Mouse (Mus musculus): ENCODE measurements around the gene Irgc1. TPM values are rescaled to one million over a fixed set of nuclear protein-coding genes. Genes with fewer than 3 reads are reported as not detected.
A peak's percentile ranks its signal among the peaks of the same experiment; 100 is the strongest.

Irgc1 gene
- polyA plus RNA-seq, 1 experiment from 2014 or later = not detected

- WGBS = 50% methylated on average over 16 of the region's 16 CpGs
- H3K4me2 ChIP-seq (ENCODE audit: low read length) = peak overlapping the region; percentile 26; the same call in 1 of the 2 replicates
- peaks cover 13% of the 10 kb centered on the region for H3K4me1 ChIP-seq (replicated peaks; ENCODE audit: control insufficient read depth, insufficient read depth, low read length)
- ATAC-seq = peak; percentile 80
- H3K9ac ChIP-seq (replicated peaks; ENCODE audit: low read depth, low read length) = no peak overlapping the region
- no peaks in the 10 kb centered on the region for H3K36me3 ChIP-seq (ENCODE audit: control insufficient read depth, insufficient read depth)
- no peaks in the 10 kb centered on the region for H3K9me3 ChIP-seq (ENCODE audit: control insufficient read depth, low read length)
- H3K27ac ChIP-seq (ENCODE audit: low read length) = peak overlapping the region; percentile 80
- H3K4me3 ChIP-seq (replicated peaks; ENCODE audit: low read length) = no peak overlapping the region; the same call in 1 of the 2 replicates
- H3K27me3 ChIP-seq (replicated peaks; ENCODE audit: control insufficient read depth, insufficient read depth, low read length) = no peaks in the 10 kb centered on the region
Measured at GRCm38 (mm10) chr7:24429413-24430112, 22.5 kb downstream of the Irgc1 start.

GRCm38 (mm10) chr7:24428725-24429124 is 23.4 kb downstream of the Irgc1 start:
- Histone ChIP-seq H3K27me3 (replicated peaks; ENCODE audit: control insufficient read depth, insufficient read depth, low read length) (no peaks in the 10 kb centered on the region), H3K27ac (ENCODE audit: low read length) (peak overlapping the region; percentile 80; the same call in 1 of the 2 replicates), H3K4me1 (replicated peaks; ENCODE audit: control insufficient read depth, insufficient read depth, low read length) (peaks cover 13% of the 10 kb centered on the region), H3K9me3 (ENCODE audit: control insufficient read depth, low read length) (no peaks in the 10 kb centered on the region), H3K36me3 (ENCODE audit: control insufficient read depth, insufficient read depth) (peaks cover 2% of the 10 kb centered on the region; the same call in 1 of the 2 replicates), H3K4me2 (ENCODE audit: low read length) (no peak overlapping the region), H3K4me3 (replicated peaks; ENCODE audit: low read length) (no peak overlapping the region), H3K9ac (replicated peaks; ENCODE audit: low read depth, low read length) (no peak overlapping the region)
- ATAC-seq = no peak
- WGBS = 90% methylated on average over 5 of the region's 5 CpGs

- Histone ChIP-seq H3K27ac (ENCODE audit: low read length) (no peak overlapping the region), H3K27me3 (replicated peaks; ENCODE audit: control insufficient read depth, insufficient read depth, low read length) (no peaks in the 10 kb centered on the region)
Measured at GRCm38 (mm10) chr7:24427168-24427567, 24.9 kb downstream of the Irgc1 start.

GRCm38 (mm10) chr7:24425919-24426318 is 26.2 kb downstream of the Irgc1 start:
- H3K9ac ChIP-seq (replicated peaks; ENCODE audit: low read depth, low read length) = no peak overlapping the region
- peaks cover 13% of the 10 kb centered on the region for H3K4me1 ChIP-seq (replicated peaks; ENCODE audit: control insufficient read depth, insufficient read depth, low read length)
- no peak overlapping the region for H3K4me3 ChIP-seq (replicated peaks; ENCODE audit: low read length)
- peaks cover 4% of the 10 kb centered on the region; the same call in 1 of the 2 replicates for H3K36me3 ChIP-seq (ENCODE audit: control insufficient read depth, insufficient read depth)
- no peak overlapping the region for H3K4me2 ChIP-seq (ENCODE audit: low read length)
- no peaks in the 10 kb centered on the region for H3K27me3 ChIP-seq (replicated peaks; ENCODE audit: control insufficient read depth, insufficient read depth, low read length)
- no peak for ATAC-seq
- H3K9me3 ChIP-seq (ENCODE audit: control insufficient read depth, low read length) = no peaks in the 10 kb centered on the region
- H3K27ac ChIP-seq (ENCODE audit: low read length) = no peak overlapping the region
- WGBS = 87% methylated on average over 9 of the region's 9 CpGs

More at GRCm38 (mm10) chr7:24427168-24427567, 24.9 kb downstream of the Irgc1 start:
- Histone ChIP-seq H3K4me3 (replicated peaks; ENCODE audit: low read length) (no peak overlapping the region), H3K4me1 (replicated peaks; ENCODE audit: control insufficient read depth, insufficient read depth, low read length) (peaks cover 13% of the 10 kb centered on the region), H3K4me2 (ENCODE audit: low read length) (no peak overlapping the region), H3K9me3 (ENCODE audit: control insufficient read depth, low read length) (no peaks in the 10 kb centered on the region), H3K9ac (replicated peaks; ENCODE audit: low read depth, low read length) (no peak overlapping the region), H3K36me3 (ENCODE audit: control insufficient read depth, insufficient read depth) (peaks cover 4% of the 10 kb centered on the region; the same call in 1 of the 2 replicates)
- 98% methylated on average over 8 of the region's 8 CpGs for WGBS
- no peak for ATAC-seq

- Histone ChIP-seq H3K9me3 (ENCODE audit: control insufficient read depth, low read length) (no peaks in the 10 kb centered on the region), H3K4me2 (ENCODE audit: low read length) (no peak overlapping the region), H3K27me3 (replicated peaks; ENCODE audit: control insufficient read depth, insufficient read depth, low read length) (no peaks in the 10 kb centered on the region), H3K9ac (replicated peaks; ENCODE audit: low read depth, low read length) (no peak overlapping the region), H3K27ac (ENCODE audit: low read length) (no peak overlapping the region), H3K4me3 (replicated peaks; ENCODE audit: low read length) (no peak overlapping the region), H3K4me1 (replicated peaks; ENCODE audit: control insufficient read depth, insufficient read depth, low read length) (0 out of 2 replicates have a peak, but pooled peaks cover 8% of the 10 kb centered on the region), H3K36me3 (ENCODE audit: control insufficient read depth, insufficient read depth) (peaks cover 4% of the 10 kb centered on the region; the same call in 1 of the 2 replicates)
- ATAC-seq = no peak
- WGBS = 76% methylated on average over 12 of the region's 12 CpGs
Measured at GRCm38 (mm10) chr7:24423956-24424732, 28.0 kb downstream of the Irgc1 start.

- Histone ChIP-seq H3K27me3 (replicated peaks; ENCODE audit: control insufficient read depth, insufficient read depth, low read length) (no peaks in the 10 kb centered on the region), H3K4me2 (ENCODE audit: low read length) (no peak overlapping the region), H3K36me3 (ENCODE audit: control insufficient read depth, insufficient read depth) (peaks cover 4% of the 10 kb centered on the region; the same call in 1 of the 2 replicates), H3K4me3 (replicated peaks; ENCODE audit: low read length) (no peak overlapping the region), H3K4me1 (replicated peaks; ENCODE audit: control insufficient read depth, insufficient read depth, low read length) (0 out of 2 replicates have a peak, but pooled peaks cover 3% of the 10 kb centered on the region), H3K9ac (replicated peaks; ENCODE audit: low read depth, low read length) (no peak overlapping the region), H3K9me3 (ENCODE audit: control insufficient read depth, low read length) (no peaks in the 10 kb centered on the region), H3K27ac (ENCODE audit: low read length) (no peak overlapping the region)
- 95% methylated on average over 15 of the region's 15 CpGs for WGBS
- ATAC-seq = no peak
Measured at GRCm38 (mm10) chr7:24423107-24423763, 28.9 kb downstream of the Irgc1 start.

GRCm38 (mm10) chr7:24422251-24422650 is 29.8 kb downstream of the Irgc1 start:
- Histone ChIP-seq H3K4me2 (ENCODE audit: low read length) (no peak overlapping the region), H3K9me3 (ENCODE audit: control insufficient read depth, low read length) (no peaks in the 10 kb centered on the region), H3K4me1 (replicated peaks; ENCODE audit: control insufficient read depth, insufficient read depth, low read length) (0 out of 2 replicates have a peak, but pooled peaks cover 3% of the 10 kb centered on the region), H3K9ac (replicated peaks; ENCODE audit: low read depth, low read length) (no peak overlapping the region), H3K27ac (ENCODE audit: low read length) (no peak overlapping the region), H3K36me3 (ENCODE audit: control insufficient read depth, insufficient read depth) (peaks cover 4% of the 10 kb centered on the region; the same call in 1 of the 2 replicates), H3K27me3 (replicated peaks; ENCODE audit: control insufficient read depth, insufficient read depth, low read length) (no peaks in the 10 kb centered on the region), H3K4me3 (replicated peaks; ENCODE audit: low read length) (no peak overlapping the region)
- 72% methylated on average over 8 of the region's 8 CpGs for WGBS
- ATAC-seq = no peak

GRCm38 (mm10) chr7:24421648-24422047 is 30.4 kb downstream of the Irgc1 start:
- WGBS = 61% methylated on average over 7 of the region's 7 CpGs
- no peak for ATAC-seq

GRCm38 (mm10) chr7:24419579-24419978 is 32.5 kb downstream of the Irgc1 start:
- Histone ChIP-seq H3K27me3 (replicated peaks; ENCODE audit: control insufficient read depth, insufficient read depth, low read length) (no peaks in the 10 kb centered on the region), H3K4me1 (replicated peaks; ENCODE audit: control insufficient read depth, insufficient read depth, low read length) (0 out of 2 replicates have a peak, but pooled peaks cover 3% of the 10 kb centered on the region), H3K9ac (replicated peaks; ENCODE audit: low read depth, low read length) (no peak overlapping the region), H3K4me2 (ENCODE audit: low read length) (no peak overlapping the region), H3K9me3 (ENCODE audit: control insufficient read depth, low read length) (no peaks in the 10 kb centered on the region), H3K36me3 (ENCODE audit: control insufficient read depth, insufficient read depth) (peaks cover 7% of the 10 kb centered on the region; the same call in 1 of the 2 replicates), H3K27ac (ENCODE audit: low read length) (no peak overlapping the region), H3K4me3 (replicated peaks; ENCODE audit: low read length) (no peak overlapping the region)
- 29% methylated on average over 8 of the region's 8 CpGs for WGBS
- ATAC-seq = no peak

More at GRCm38 (mm10) chr7:24421648-24422047, 30.4 kb downstream of the Irgc1 start:
- H3K4me3 ChIP-seq (replicated peaks; ENCODE audit: low read length) = no peak overlapping the region
- no peak overlapping the region for H3K4me2 ChIP-seq (ENCODE audit: low read length)
- H3K9me3 ChIP-seq (ENCODE audit: control insufficient read depth, low read length) = no peaks in the 10 kb centered on the region
- no peak overlapping the region for H3K27ac ChIP-seq (ENCODE audit: low read length)
- 0 out of 2 replicates have a peak, but pooled peaks cover 3% of the 10 kb centered on the region for H3K4me1 ChIP-seq (replicated peaks; ENCODE audit: control insufficient read depth, insufficient read depth, low read length)
- H3K27me3 ChIP-seq (replicated peaks; ENCODE audit: control insufficient read depth, insufficient read depth, low read length) = no peaks in the 10 kb centered on the region
- H3K36me3 ChIP-seq (ENCODE audit: control insufficient read depth, insufficient read depth) = peaks cover 6% of the 10 kb centered on the region; the same call in 1 of the 2 replicates
- no peak overlapping the region for H3K9ac ChIP-seq (replicated peaks; ENCODE audit: low read depth, low read length)

All from forebrain, embryonic 16.5 days (tissue).